Mouse (Mus musculus): ENCODE data around the gene Ncf4. TPM values are rescaled to one million over a fixed set of nuclear protein-coding genes. Genes with fewer than 3 reads are reported as not detected.
"Not testable (repeated sequence)": the region's sequence is repeated elsewhere in the genome, so short reads cannot be mapped to it uniquely, and the experiment has no call there.

Ncf4 gene
- polyA plus RNA-seq, 1 experiment from 2014 or later: 6.0 TPM

DNA sequence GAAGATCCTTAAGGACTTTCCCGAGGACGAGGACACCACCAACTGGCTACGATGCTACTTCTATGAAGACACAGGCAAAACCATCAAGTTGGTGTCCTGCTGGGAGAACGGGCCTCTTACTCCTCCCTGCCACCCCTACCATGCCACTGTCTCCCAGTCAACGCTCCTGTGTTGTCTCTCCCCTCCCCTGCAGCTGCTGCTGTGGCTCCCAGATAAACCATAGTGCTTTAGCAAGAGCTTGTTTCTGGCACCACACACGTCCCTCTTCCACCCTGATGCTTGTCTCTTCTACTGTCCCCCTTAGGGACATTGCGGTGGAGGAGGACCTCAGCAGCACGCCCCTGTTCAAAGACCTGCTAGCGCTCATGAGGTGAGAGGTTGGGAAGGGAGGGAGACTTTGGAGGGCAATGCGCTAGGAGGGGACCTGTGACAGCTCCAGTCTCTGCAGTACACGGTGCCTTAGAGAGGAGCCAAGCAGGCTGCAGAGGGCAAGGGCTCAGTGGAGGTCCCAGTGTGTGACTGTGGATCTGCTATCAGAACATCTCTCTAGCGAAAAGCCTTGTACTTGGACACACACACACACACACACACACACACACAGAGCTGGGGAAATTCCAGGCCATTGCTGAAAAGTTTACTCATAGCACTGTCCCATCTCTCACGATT is 16.2 kb downstream of the Ncf4 start:
- WGBS: 82% methylated on average over 13 of the region's 13 CpGs
- peak overlapping the region; percentile 53; the same call in 1 of the 2 replicates for H3K27ac ChIP-seq
- 0 out of 2 replicates have a peak, but pooled peaks cover 3% of the 10 kb centered on the region for H3K4me1 ChIP-seq
- no peak overlapping the region for H3K4me3 ChIP-seq
- no peaks in the 10 kb centered on the region for H3K27me3 ChIP-seq (ENCODE audit: poor library complexity, severe bottlenecking)
- no peak for DNase-seq (ENCODE audit: extremely low spot score, low spot score)
- no peaks in the 10 kb centered on the region for H3K36me3 ChIP-seq (replicated peaks)
- no peaks in the 10 kb centered on the region for H3K9me3 ChIP-seq

DNA sequence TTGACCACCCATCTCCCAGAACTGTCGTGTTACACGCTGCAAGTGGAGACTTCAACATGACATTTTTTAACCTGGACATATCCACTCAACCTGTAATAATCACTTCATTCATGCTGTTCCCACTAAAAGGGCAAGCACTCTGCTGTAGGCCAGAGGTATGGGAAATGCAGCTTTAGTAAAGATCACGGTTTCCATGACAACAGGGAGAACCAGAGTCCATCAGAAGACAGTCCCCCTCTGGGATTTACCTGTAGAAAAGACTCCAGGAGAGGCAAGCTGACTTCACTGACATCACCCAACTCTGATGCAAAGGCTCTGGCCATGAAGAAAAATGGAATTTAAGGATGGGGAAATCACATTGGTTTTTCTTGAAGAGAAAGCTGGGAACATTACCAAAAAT is 18.7 kb downstream of the Ncf4 start:
- Histone ChIP-seq H3K4me1 (0 out of 2 replicates have a peak, but pooled peaks cover 3% of the 10 kb centered on the region), H3K9me3 (no peaks in the 10 kb centered on the region), H3K4me3 (no peak overlapping the region), H3K27me3 (ENCODE audit: poor library complexity, severe bottlenecking) (no peaks in the 10 kb centered on the region), H3K36me3 (replicated peaks) (no peaks in the 10 kb centered on the region), H3K27ac (no peak overlapping the region)
- DNase-seq (ENCODE audit: extremely low spot score, low spot score): no peak
- 76% methylated on average over 3 of the region's 3 CpGs for WGBS

DNA sequence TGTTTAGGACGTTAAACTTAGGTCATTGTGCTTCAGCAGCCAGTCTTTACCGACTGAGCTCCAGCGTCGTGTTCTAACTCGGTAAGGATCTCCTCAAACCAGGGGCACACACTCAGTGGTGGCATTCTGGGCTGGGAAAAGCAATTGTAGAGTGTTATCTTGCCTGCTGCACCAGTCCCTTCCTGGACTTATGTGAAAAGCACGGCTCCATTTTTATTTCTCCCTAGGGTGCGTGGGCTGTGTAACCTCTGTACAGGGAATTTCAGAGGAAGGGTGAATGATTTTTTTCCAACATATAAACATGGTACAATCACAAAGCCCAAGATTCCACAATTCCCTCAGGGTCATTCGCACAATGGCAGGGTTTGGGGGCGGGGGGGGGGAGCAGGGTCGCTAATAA is 22.8 kb downstream of the Ncf4 start:
- WGBS: 88% methylated on average over 10 of the region's 10 CpGs
- H3K4me3 ChIP-seq: no peak overlapping the region
- no peaks in the 10 kb centered on the region for H3K27me3 ChIP-seq (ENCODE audit: poor library complexity, severe bottlenecking)
- H3K36me3 ChIP-seq (replicated peaks): no peaks in the 10 kb centered on the region
- no peaks in the 10 kb centered on the region for H3K9me3 ChIP-seq
- H3K4me1 ChIP-seq: peaks cover 11% of the 10 kb centered on the region
- peak overlapping the region; percentile 37; the same call in 1 of the 2 replicates for H3K27ac ChIP-seq
- no peak for DNase-seq (ENCODE audit: extremely low spot score, low spot score)

DNA sequence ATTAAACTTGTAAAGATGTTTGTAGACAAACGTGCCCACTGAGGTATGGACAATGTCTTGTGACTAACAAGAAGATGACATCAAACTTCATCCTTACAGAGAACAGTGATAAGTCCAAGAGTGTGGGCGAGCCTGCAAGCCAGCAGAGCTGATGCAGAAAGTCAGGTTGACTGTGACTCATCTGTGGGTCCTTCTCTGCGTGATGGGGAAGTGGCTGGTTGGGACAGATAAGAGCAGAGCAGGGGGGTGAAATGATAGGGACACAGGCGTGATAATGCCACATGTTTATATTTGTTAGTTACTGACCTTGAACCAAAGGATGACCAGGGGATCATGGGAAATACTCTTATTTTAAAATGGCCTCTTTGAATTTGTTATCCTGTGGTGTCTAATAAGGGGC is 23.3 kb downstream of the Ncf4 start:
- Histone ChIP-seq H3K36me3 (replicated peaks) (no peaks in the 10 kb centered on the region), H3K4me3 (no peak overlapping the region), H3K9me3 (no peaks in the 10 kb centered on the region), H3K4me1 (peaks cover 11% of the 10 kb centered on the region), H3K27me3 (ENCODE audit: poor library complexity, severe bottlenecking) (no peaks in the 10 kb centered on the region), H3K27ac (peak overlapping the region; percentile 37; the same call in 1 of the 2 replicates)
- 75% methylated on average over 4 of the region's 4 CpGs for WGBS
- no peak for DNase-seq (ENCODE audit: extremely low spot score, low spot score)

DNA sequence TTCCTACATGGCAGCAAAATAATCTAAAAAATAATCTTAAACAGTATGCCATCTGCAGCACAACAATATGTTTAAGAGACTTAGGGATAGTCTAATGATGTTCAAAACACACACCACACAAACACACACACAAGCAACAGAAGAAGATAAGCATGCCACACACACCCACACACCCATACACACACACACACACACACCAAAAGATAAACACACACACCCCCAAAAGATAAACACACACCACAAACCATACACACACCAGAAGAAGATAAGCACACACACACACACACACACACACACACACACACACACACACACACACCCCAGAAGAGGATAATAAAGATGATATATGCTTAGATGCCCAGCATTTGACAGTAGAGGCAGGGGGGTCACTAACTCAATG is 26.6 kb downstream of the Ncf4 start:
- Histone ChIP-seq H3K27me3 (ENCODE audit: poor library complexity, severe bottlenecking) (no peaks in the 10 kb centered on the region), H3K36me3 (replicated peaks) (no peaks in the 10 kb centered on the region), H3K27ac (no peak overlapping the region), H3K4me1 (peaks cover 14% of the 10 kb centered on the region), H3K4me3 (no peak overlapping the region), H3K9me3 (no peaks in the 10 kb centered on the region)
- DNase-seq (ENCODE audit: extremely low spot score, low spot score): no peak

DNA sequence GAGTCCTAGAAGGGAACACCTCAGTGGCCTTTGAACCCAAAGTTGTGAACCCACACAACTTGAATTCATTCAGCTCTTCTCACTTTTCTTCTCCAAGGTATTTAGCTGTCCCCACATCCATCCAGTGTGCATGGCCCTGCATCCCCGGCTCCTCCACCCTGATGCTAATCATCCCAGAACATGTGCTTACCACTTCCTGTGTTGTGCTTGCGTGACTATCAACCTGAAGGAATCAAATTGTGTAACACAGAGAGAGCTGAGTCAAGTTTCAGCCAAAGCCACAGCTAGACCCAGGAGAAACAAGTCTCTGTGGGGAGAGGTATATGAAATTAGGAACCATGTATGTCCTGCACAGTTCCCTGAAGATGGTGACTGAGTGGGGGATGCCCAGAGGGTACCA is 33.7 kb downstream of the Ncf4 start:
- no peak overlapping the region for H3K27ac ChIP-seq
- peaks cover 7% of the 10 kb centered on the region for H3K4me1 ChIP-seq
- no peaks in the 10 kb centered on the region for H3K36me3 ChIP-seq (replicated peaks)
- H3K27me3 ChIP-seq (ENCODE audit: poor library complexity, severe bottlenecking): no peaks in the 10 kb centered on the region
- H3K4me3 ChIP-seq: no peak overlapping the region
- DNase-seq (ENCODE audit: extremely low spot score, low spot score): no peak
- no peaks in the 10 kb centered on the region for H3K9me3 ChIP-seq
- 94% methylated on average over 2 of the region's 2 CpGs for WGBS

DNA sequence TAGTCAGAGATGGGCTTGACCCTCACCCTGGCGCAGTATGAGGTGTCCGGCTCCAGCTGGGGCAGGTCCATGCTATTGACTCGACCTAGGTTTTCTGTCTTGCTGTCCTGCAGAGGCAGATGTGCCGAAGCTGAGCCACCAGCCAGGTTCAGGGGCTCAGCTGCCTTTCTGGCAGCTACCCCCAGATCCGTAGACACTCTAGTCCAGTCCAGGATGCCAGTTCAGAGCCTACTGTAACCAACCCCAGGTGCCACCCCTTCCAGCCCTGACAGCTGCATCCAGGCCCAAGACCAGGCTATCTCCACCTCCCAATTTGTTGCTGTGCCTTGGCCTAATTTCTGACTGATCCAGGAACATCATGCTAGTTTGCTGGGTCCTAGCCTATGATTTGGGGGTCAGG is 43.3 kb downstream of the Ncf4 start:
- H3K9me3 ChIP-seq: no peaks in the 10 kb centered on the region
- no peaks in the 10 kb centered on the region for H3K27me3 ChIP-seq (ENCODE audit: poor library complexity, severe bottlenecking)
- no peaks in the 10 kb centered on the region for H3K36me3 ChIP-seq (replicated peaks)
- WGBS: 91% methylated on average over 5 of the region's 5 CpGs
- no peak for DNase-seq (ENCODE audit: extremely low spot score, low spot score)
- no peak overlapping the region for H3K4me3 ChIP-seq
- H3K27ac ChIP-seq: no peak overlapping the region
- H3K4me1 ChIP-seq: peaks cover 5% of the 10 kb centered on the region

DNA sequence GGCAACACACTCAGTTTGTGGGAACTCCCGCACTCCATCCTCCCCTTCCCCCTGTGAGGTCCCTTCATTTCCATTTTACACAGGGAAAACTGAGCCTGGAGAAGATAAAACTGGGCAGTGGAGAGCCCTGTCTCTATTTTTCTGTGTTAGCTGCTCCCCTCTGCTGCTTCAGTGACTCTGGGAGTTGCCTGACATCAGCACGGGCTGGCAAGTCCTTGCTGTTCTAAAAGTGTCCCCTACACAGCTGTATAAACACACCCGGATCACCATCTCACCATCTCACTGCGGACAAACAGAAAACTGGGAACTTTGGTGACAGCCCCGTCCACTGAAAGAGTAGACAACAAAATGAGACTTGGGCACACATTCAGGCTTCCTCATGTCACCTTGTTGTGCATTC is 45.2 kb downstream of the Ncf4 start:
- not testable (repeated sequence) for H3K27ac ChIP-seq; H3K27me3 ChIP-seq (ENCODE audit: poor library complexity, severe bottlenecking); DNase-seq (ENCODE audit: extremely low spot score, low spot score); H3K9me3 ChIP-seq; H3K4me3 ChIP-seq; H3K36me3 ChIP-seq (replicated peaks)
- 74% methylated on average over 5 of the region's 5 CpGs for WGBS
- peaks cover 14% of the 10 kb centered on the region for H3K4me1 ChIP-seq

DNA sequence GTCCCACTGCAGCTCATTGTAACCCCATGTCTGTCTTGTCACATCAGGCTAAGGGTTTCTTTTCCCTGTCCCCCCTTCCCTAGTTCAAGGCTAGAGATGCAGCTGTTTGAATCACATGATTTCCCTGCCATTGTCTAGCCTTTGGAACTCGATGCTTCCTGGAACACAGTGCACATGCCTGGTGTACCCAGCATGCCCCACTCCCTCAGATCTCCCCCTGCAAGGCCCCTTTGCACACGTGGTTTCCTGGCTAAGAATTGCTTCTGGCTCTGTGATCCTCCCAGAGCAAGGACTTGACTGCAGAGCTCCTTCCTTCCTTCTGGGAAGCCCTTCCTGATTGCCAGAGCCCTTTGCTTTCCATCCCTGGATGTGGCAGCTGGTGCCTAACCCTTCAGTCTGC is 48.6 kb downstream of the Ncf4 start:
- not testable (repeated sequence) for DNase-seq (ENCODE audit: extremely low spot score, low spot score); H3K36me3 ChIP-seq (replicated peaks); H3K27me3 ChIP-seq (ENCODE audit: poor library complexity, severe bottlenecking); H3K9me3 ChIP-seq; H3K4me3 ChIP-seq
- Histone ChIP-seq H3K4me1 (peaks cover 14% of the 10 kb centered on the region), H3K27ac (0 out of 2 replicates have a peak overlapping the region, but pooled peaks have one; percentile 51)
- WGBS: 26% methylated on average over 2 of the region's 2 CpGs

DNA sequence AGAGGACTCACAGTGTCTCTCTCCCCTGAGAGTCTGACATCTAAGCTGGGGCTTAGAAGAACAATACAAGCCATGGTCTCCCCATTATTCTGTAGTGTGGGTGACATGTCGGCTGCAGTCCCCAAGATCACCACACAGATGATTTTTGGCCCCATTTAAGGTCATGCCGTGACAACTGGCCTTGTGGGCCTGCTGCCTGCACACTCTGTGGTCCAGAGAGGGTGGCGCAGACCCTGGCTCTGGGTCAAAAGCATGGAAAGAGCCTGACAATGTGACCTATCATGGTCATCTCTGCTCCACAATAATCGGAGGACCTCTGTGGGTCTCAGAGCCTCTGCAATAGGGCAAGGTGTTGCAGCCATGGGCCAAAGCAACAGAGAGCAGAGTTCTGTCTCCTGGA is 49.1 kb downstream of the Ncf4 start:
- 84% methylated on average over 4 of the region's 4 CpGs for WGBS
- no peak overlapping the region for H3K4me3 ChIP-seq
- H3K36me3 ChIP-seq (replicated peaks): no peaks in the 10 kb centered on the region
- H3K9me3 ChIP-seq: no peaks in the 10 kb centered on the region
- DNase-seq (ENCODE audit: extremely low spot score, low spot score): no peak
- H3K27ac ChIP-seq: no peak overlapping the region
- H3K4me1 ChIP-seq: peaks cover 14% of the 10 kb centered on the region
- no peaks in the 10 kb centered on the region for H3K27me3 ChIP-seq (ENCODE audit: poor library complexity, severe bottlenecking)

DNA sequence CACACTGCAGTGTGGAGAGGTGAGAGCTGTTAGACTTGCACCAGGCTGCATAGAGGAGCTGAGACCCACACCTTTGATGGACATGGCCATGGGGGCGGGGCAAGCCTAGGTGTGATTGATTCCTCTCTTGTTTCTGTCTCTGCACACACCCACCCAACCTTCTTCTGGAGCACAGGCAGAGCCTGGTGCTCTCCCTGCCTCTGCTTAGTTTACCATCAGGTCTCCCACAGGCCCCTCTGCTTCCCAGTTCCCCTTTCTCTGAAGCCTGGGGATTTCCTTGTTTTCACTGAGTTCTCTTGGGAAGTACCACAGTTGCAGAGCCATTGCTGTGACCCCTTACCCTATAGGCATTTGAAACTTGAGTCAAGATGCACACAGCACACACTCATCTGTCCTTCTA is 54.0 kb downstream of the Ncf4 start:
- 96% methylated on average over 1 of the region's 1 CpGs for WGBS
- no peak for DNase-seq (ENCODE audit: extremely low spot score, low spot score)
- peaks cover 3% of the 10 kb centered on the region for H3K4me1 ChIP-seq
- no peaks in the 10 kb centered on the region for H3K9me3 ChIP-seq
- H3K36me3 ChIP-seq (replicated peaks): no peaks in the 10 kb centered on the region
- H3K27me3 ChIP-seq (ENCODE audit: poor library complexity, severe bottlenecking): no peaks in the 10 kb centered on the region
- H3K4me3 ChIP-seq: no peak overlapping the region
- H3K27ac ChIP-seq: no peak overlapping the region

DNA sequence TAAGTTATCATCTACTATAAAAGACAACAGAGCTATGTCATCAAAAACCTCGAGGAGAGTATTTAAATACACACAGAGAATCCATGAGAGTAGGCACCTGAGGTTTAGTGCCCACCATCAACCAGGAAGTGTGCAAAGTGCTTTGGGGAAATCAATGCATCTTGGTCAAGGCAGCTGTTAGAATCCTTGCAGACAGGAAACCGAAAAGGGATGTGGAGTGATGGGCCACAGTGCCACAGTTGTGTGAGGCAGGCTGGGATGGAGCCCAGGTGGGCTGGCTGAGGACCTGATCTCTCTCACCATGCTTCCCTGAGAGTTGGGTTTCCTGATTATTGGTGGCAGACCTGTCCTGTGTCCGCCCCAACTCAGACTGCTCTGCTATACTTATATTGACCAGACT is 55.0 kb downstream of the Ncf4 start:
- no peaks in the 10 kb centered on the region for H3K27me3 ChIP-seq (ENCODE audit: poor library complexity, severe bottlenecking)
- WGBS: 79% methylated on average over 3 of the region's 3 CpGs
- no peaks in the 10 kb centered on the region for H3K9me3 ChIP-seq
- H3K4me3 ChIP-seq: no peak overlapping the region
- H3K36me3 ChIP-seq (replicated peaks): no peaks in the 10 kb centered on the region
- no peak for DNase-seq (ENCODE audit: extremely low spot score, low spot score)
- H3K27ac ChIP-seq: no peak overlapping the region
- H3K4me1 ChIP-seq: no peaks in the 10 kb centered on the region

DNA sequence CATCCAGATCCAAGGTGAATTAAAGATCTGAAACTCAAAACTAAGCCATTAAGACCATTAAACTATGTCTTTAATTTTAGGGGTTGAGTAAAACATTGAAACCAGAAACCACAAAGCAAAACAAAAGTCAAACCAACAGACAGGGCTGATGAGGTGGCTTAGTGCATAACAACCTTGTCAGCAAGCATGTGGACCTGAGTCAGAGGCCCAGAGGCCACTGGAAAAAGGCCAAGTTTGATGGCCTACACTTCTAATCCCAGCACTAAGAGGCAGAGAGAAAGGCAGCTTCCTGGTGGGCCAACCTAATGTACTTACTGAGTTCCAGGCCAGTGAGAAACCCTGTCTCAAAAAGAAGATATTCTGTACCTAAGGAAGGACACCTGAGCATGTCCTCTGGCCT is 56.2 kb downstream of the Ncf4 start:
- H3K9me3 ChIP-seq: no peaks in the 10 kb centered on the region
- no peak for DNase-seq (ENCODE audit: extremely low spot score, low spot score)
- H3K27me3 ChIP-seq (ENCODE audit: poor library complexity, severe bottlenecking): no peaks in the 10 kb centered on the region
- no peak overlapping the region for H3K27ac ChIP-seq
- H3K36me3 ChIP-seq (replicated peaks): no peaks in the 10 kb centered on the region
- H3K4me1 ChIP-seq: no peaks in the 10 kb centered on the region
- no peak overlapping the region for H3K4me3 ChIP-seq

DNA sequence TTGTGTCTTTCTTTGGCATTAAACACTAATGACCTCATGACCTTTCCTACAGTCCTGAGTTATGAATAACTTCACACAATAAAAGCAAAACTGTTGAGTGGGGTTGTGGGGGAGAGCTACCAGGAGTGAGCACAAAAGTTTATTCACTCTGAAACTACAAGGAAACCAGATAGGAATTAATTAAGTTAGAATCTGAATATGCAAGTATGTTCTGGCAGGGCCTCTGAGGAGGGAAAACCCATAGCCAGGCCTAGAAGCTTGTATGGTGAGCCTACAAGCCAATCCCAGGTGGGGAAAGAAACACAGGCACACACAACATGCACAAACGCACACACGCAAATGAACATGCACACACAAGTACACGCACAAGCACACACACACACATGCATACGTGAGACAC is 58.1 kb downstream of the Ncf4 start:
- no peak overlapping the region for H3K4me3 ChIP-seq
- no peaks in the 10 kb centered on the region for H3K36me3 ChIP-seq (replicated peaks)
- no peaks in the 10 kb centered on the region for H3K27me3 ChIP-seq (ENCODE audit: poor library complexity, severe bottlenecking)
- no peaks in the 10 kb centered on the region for H3K4me1 ChIP-seq
- DNase-seq (ENCODE audit: extremely low spot score, low spot score): no peak
- 95% methylated on average over 4 of the region's 4 CpGs for WGBS
- H3K27ac ChIP-seq: no peak overlapping the region
- no peaks in the 10 kb centered on the region for H3K9me3 ChIP-seq
